Mouse (Mus musculus) forebrain, embryonic 11.5 days (tissue): ENCODE measurements around the gene Mcrip1. TPM values are rescaled to one million over a fixed set of nuclear protein-coding genes. Genes with fewer than 3 reads are reported as not detected.
A peak's percentile ranks its signal among the peaks of the same experiment; 100 is the strongest.

Experiments used
- ATAC-seq: fragments of 200-750 bp; cut with Nextera tagmentation; replicated peaks from 2 replicates; pipeline ENCODE4 v1.8.0; 2017; ENCODE audit warnings: moderate TSS enrichment; ENCODE audit not compliant: low FRiP score
- DNase-seq: peaks from one replicate; pipeline ENCODE4 v3.0.0-alpha.2; 2017; ENCODE audit warnings: low spot score
- H3K27ac ChIP-seq: fragments of 300-500 bp; sonication (generic); 2 replicates; pipeline ENCODE4 v1.5.1; 2014; ENCODE audit warnings: low read depth, low read length
- H3K27me3 ChIP-seq: fragments of 300-500 bp; sonication (generic); 2 replicates; pipeline ENCODE4 v1.6.1; 2014; ENCODE audit warnings: mild to moderate bottlenecking, low read length, mixed read lengths; ENCODE audit not compliant: control insufficient read depth, insufficient read depth
- H3K36me3 ChIP-seq: fragments of 300-500 bp; sonication (generic); 2 replicates; pipeline ENCODE4 v1.6.1; 2014; ENCODE audit warnings: mild to moderate bottlenecking, low read length, moderate library complexity, mixed read lengths; ENCODE audit not compliant: control insufficient read depth, insufficient read depth
- H3K4me1 ChIP-seq: fragments of 300-500 bp; sonication (generic); replicated peaks from 2 replicates; pipeline ENCODE4 v1.6.1; 2014; ENCODE audit warnings: low read length, mixed read lengths; ENCODE audit not compliant: control insufficient read depth, insufficient read depth
- H3K4me2 ChIP-seq: fragments of 300-500 bp; sonication (generic); 2 replicates; pipeline ENCODE4 v1.6.1; 2014; ENCODE audit warnings: low read depth, mild to moderate bottlenecking, low read length, moderate library complexity, mixed read lengths; ENCODE audit not compliant: severe bottlenecking
- H3K4me3 ChIP-seq: fragments of 300-500 bp; sonication (generic); 2 replicates; pipeline ENCODE4 v1.5.1; 2014; ENCODE audit warnings: low read depth, low read length
- H3K9ac ChIP-seq: fragments of 300-500 bp; sonication (generic); 2 replicates; pipeline ENCODE4 v1.6.1; 2014; ENCODE audit warnings: low read length
- H3K9me3 ChIP-seq: fragments of 300-500 bp; sonication (generic); 2 replicates; pipeline ENCODE4 v1.6.1; 2016; ENCODE audit warnings: low read length, mixed read lengths; ENCODE audit not compliant: control insufficient read depth
- WGBS: fragments of 180-500 bp; shearing (Covaris S2); extraction: QIAGEN DNeasy Blood & Tissue Kit; methylation state at CpG from one replicate; pipeline ENCODE4 v1.1.7; 2014; 5-methylcytosine and 5-hydroxymethylcytosine counted together
- polyA plus RNA-seq: library from polyadenylated mRNA; unstranded; fragments of >200 nt; fragmentation: Nextera tagmentation; extraction: Ambion mirVana; gene quantifications from 2 replicates; pipeline ENCODE4 v1.2.1, GENCODE M21; 2014

Mcrip1 gene
- polyA plus RNA-seq, 1 experiment from 2014 or later: 213 TPM

- Histone ChIP-seq H3K4me3 (peak overlapping the region; percentile 97), H3K9me3 (peaks cover 3% of the 10 kb centered on the region; the same call in 1 of the 2 replicates), H3K4me2 (peak overlapping the region; percentile 87), H3K4me1 (peaks cover 10% of the 10 kb centered on the region), H3K27ac (peak overlapping the region; percentile 84), H3K9ac (peak overlapping the region; percentile 80), H3K36me3 (peaks cover 28% of the 10 kb centered on the region), H3K27me3 (no peaks in the 10 kb centered on the region)
- ATAC-seq: no peak
- 76% methylated on average over 8 of the region's 8 CpGs for WGBS
- DNase-seq: no peak
These were observed 32.9 kb upstream of the Mcrip1 start for GRCm38 (mm10) chr11:120582268-120582981.

- peaks cover 28% of the 10 kb centered on the region for H3K36me3 ChIP-seq
- peak; percentile 63 for ATAC-seq
- 6% methylated on average over 69 of the region's 75 CpGs for WGBS
- peak within 1 kb of the TSS; percentile 97 for H3K4me3 ChIP-seq
- peak within 1 kb of the TSS; percentile 84 for H3K27ac ChIP-seq
- H3K4me2 ChIP-seq: peak within 1 kb of the TSS; percentile 87
- peaks cover 3% of the 10 kb centered on the region; the same call in 1 of the 2 replicates for H3K9me3 ChIP-seq
- no peaks in the 10 kb centered on the region for H3K27me3 ChIP-seq
- peak; percentile 95 for DNase-seq
- H3K9ac ChIP-seq: peak within 1 kb of the TSS; percentile 80
- H3K4me1 ChIP-seq: peaks cover 10% of the 10 kb centered on the region
These were observed 32.2 kb upstream of the Mcrip1 start, which contains the start of gene Arhgdia for GRCm38 (mm10) chr11:120581490-120582267. Gene Arhgdia (minus strand): TSS chr11:120581624.

- Histone ChIP-seq H3K4me1 (peaks cover 10% of the 10 kb centered on the region), H3K4me3 (peak overlapping the region; percentile 97), H3K27me3 (no peaks in the 10 kb centered on the region), H3K36me3 (peaks cover 25% of the 10 kb centered on the region), H3K9ac (peak overlapping the region; percentile 80), H3K27ac (peak overlapping the region; percentile 84), H3K9me3 (peaks cover 3% of the 10 kb centered on the region; the same call in 1 of the 2 replicates), H3K4me2 (peak overlapping the region; percentile 87)
- DNase-seq (peak; percentile 69), ATAC-seq (peak; percentile 20)
- WGBS: under 1% methylated on average over 44 of the region's 44 CpGs
These were observed 31.4 kb upstream of the Mcrip1 start for GRCm38 (mm10) chr11:120580871-120581331.

- DNase-seq: no peak
- H3K4me1 ChIP-seq: peaks cover 10% of the 10 kb centered on the region
- peak overlapping the region; percentile 80 for H3K9ac ChIP-seq
- no peak for ATAC-seq
- H3K4me3 ChIP-seq: peak overlapping the region; percentile 97
- WGBS: 70% methylated on average over 7 of the region's 7 CpGs
- H3K4me2 ChIP-seq: peak overlapping the region; percentile 87
- H3K27ac ChIP-seq: no peak overlapping the region
- H3K9me3 ChIP-seq: peaks cover 3% of the 10 kb centered on the region; the same call in 1 of the 2 replicates
- H3K36me3 ChIP-seq: peaks cover 22% of the 10 kb centered on the region
- H3K27me3 ChIP-seq: no peaks in the 10 kb centered on the region
These were observed 30.7 kb upstream of the Mcrip1 start for GRCm38 (mm10) chr11:120580190-120580589.

GRCm38 (mm10) chr11:120579316-120580107 lies 30.0 kb upstream of the Mcrip1 start:
- H3K4me1 ChIP-seq: peaks cover 10% of the 10 kb centered on the region
- H3K36me3 ChIP-seq: peaks cover 20% of the 10 kb centered on the region
- 63% methylated on average over 15 of the region's 15 CpGs for WGBS
- no peaks in the 10 kb centered on the region for H3K27me3 ChIP-seq
- ATAC-seq (no peak), DNase-seq (peak; percentile 90)
- H3K4me2 ChIP-seq: peak overlapping the region; percentile 87
- H3K9ac ChIP-seq: peak overlapping the region; percentile 30
- peak overlapping the region; percentile 97 for H3K4me3 ChIP-seq
- H3K9me3 ChIP-seq: peaks cover 3% of the 10 kb centered on the region; the same call in 1 of the 2 replicates
- no peak overlapping the region for H3K27ac ChIP-seq

- H3K9ac ChIP-seq: no peak overlapping the region
- WGBS: 87% methylated on average over 11 of the region's 11 CpGs
- H3K27ac ChIP-seq: no peak overlapping the region
- ATAC-seq (no peak), DNase-seq (no peak)
- H3K4me3 ChIP-seq: no peak overlapping the region
- no peaks in the 10 kb centered on the region; the same call in 1 of the 2 replicates for H3K9me3 ChIP-seq
- H3K4me2 ChIP-seq: no peak overlapping the region
- peaks cover 16% of the 10 kb centered on the region for H3K36me3 ChIP-seq
- peaks cover 13% of the 10 kb centered on the region for H3K4me1 ChIP-seq
- H3K27me3 ChIP-seq: no peaks in the 10 kb centered on the region
These were observed 29.2 kb upstream of the Mcrip1 start for GRCm38 (mm10) chr11:120578694-120579243.

- H3K4me2 ChIP-seq: no peak overlapping the region
- H3K4me1 ChIP-seq: peaks cover 13% of the 10 kb centered on the region
- H3K27ac ChIP-seq: no peak overlapping the region
- H3K27me3 ChIP-seq: no peaks in the 10 kb centered on the region
- H3K36me3 ChIP-seq: peaks cover 16% of the 10 kb centered on the region
- no peaks in the 10 kb centered on the region for H3K9me3 ChIP-seq
- ATAC-seq: no peak
- 90% methylated on average over 10 of the region's 10 CpGs for WGBS
- no peak overlapping the region for H3K9ac ChIP-seq
- H3K4me3 ChIP-seq: no peak overlapping the region
- DNase-seq: no peak
These were observed 28.6 kb upstream of the Mcrip1 start for GRCm38 (mm10) chr11:120578024-120578693.
